Mouse (Mus musculus): ENCODE results near the gene Rgs9bp.

Rgs9bp gene

DNA sequence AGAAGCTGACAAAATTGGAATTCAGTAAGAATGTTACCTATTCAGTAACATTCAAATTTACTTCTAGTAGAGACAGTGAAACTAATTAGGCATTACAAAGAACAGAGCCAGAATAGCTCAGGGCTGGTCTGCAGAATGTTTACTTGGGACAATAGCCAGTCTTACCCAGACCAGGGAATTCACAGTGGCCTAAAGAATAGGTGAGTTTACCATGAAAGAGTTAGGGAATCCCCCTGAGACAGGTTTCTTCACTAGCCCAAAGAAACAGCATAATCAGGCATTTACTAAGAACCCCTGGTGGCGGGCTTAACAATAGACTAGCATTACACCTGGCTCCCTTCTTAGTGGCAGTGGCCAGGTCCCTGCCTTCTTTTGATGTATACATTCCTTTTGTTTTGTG is 54.8 kb downstream of the Rgs9bp start:
- peak; percentile 99 for DNase-seq (ENCODE audit: low read depth, low spot score)

GRCm38 (mm10) chr7:35530026-35530425 is 55.4 kb downstream of the Rgs9bp start:
- peak; percentile 53 for DNase-seq (ENCODE audit: low read depth, low spot score)
